Mouse (Mus musculus) CH12.LX (cell line): ENCODE measurements at regions not wholly inside any gene's neighbourhood (a gene's known extent, or its start where the extent isn't known, plus 50 kb on each side); places are given as distances from the start of the nearest gene placed in this dataset.

Source experiments
- E2F4 ChIP-seq: IDR thresholded peaks from 2 replicates; pipeline ENCODE4 v1.6.1; 2011; ENCODE audit warnings: low read depth, low read length, improper control_type of control experiment; ENCODE audit not compliant: insufficient replicate concordance
- EP300 ChIP-seq: IDR thresholded peaks from 2 replicates; pipeline ENCODE4 v1.6.1; 2011; ENCODE audit warnings: low read length, improper control_type of control experiment
- HCFC1 ChIP-seq: IDR thresholded peaks from 2 replicates; pipeline ENCODE4 v1.6.1; 2012; ENCODE audit warnings: low read depth, mild to moderate bottlenecking, inconsistent platforms, low read length, improper control_type of control experiment
- MAZ ChIP-seq: IDR thresholded peaks from 2 replicates; pipeline ENCODE4 v1.6.1; 2012; ENCODE audit warnings: low read depth, mild to moderate bottlenecking, inconsistent platforms, low read length, improper control_type of control experiment, moderate library complexity
- MYC ChIP-seq: IDR thresholded peaks from 2 replicates; pipeline ENCODE4 v1.6.1; 2011; ENCODE audit warnings: low read depth, mild to moderate bottlenecking, improper control_type of control experiment, low read length
- NELFE ChIP-seq: IDR thresholded peaks from 2 replicates; pipeline ENCODE4 v1.6.1; 2011; ENCODE audit warnings: low read depth, low read length, improper control_type of control experiment
- RCOR1 ChIP-seq: conservative IDR thresholded peaks from 2 replicates; pipeline ENCODE4 v1.6.1; 2012; ENCODE audit warnings: low read depth, mild to moderate bottlenecking, inconsistent platforms, low read length, improper control_type of control experiment
- ZNF384 ChIP-seq: IDR thresholded peaks from 2 replicates; pipeline ENCODE4 v1.6.1; 2012; ENCODE audit warnings: low read depth, low read length, improper control_type of control experiment, inconsistent platforms

DNA sequence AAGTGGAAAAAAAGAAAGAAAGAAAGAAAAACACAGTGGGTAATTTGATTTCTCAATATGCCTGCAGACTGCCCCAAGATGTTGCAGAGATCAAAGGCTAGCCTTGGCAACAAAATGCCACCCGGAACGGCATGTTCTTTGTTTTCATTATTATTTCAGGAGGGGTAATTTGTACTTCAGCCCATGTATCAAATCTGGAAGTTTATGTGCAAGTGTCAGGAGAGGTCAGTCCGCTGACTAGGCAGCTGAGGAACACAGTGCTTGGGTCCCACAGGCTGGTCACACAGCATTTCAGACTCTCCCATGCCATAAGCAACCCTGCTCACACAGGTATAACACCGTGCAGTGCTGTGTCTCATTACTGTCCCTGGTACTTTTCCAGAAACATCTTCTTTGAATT is 99.2 kb downstream of the Tex36 start:
- no peak for TF ChIP-seq EP300
- TF ChIP-seq RCOR1 = no peak
- no peak for TF ChIP-seq E2F4
- TF ChIP-seq NELFE = no peak
- no peak for TF ChIP-seq MYC
- TF ChIP-seq HCFC1 = no peak
- TF ChIP-seq MAZ = no peak
- no peak for TF ChIP-seq ZNF384
